Mouse (Mus musculus) MEL (cell line): ENCODE results near the gene Sox15. TPM values are rescaled to one million over a fixed set of nuclear protein-coding genes. Genes with fewer than 3 reads are reported as not detected.

Experiments used
- DNase-seq: peaks from one replicate; pipeline ENCODE4 v3.0.0; 2011; ENCODE audit warnings: low read depth, low spot score
- H3K27ac ChIP-seq: 2 replicates; pipeline ENCODE4 v1.5.1; 2012; ENCODE audit warnings: low read depth, mild to moderate bottlenecking, control low read depth, low read length, moderate library complexity; ENCODE audit not compliant: control insufficient read depth
- H3K27me3 ChIP-seq, 2 experiments: fragments of 150-350 bp in 1 of 2; sonication (generic) in 1 of 2; 2 replicates each; pipeline ENCODE4 v1.6.1; 2012; ENCODE audit warnings: low read length in 2 of 2, mild to moderate bottlenecking in 2 of 2, improper control_type of control experiment in 1 of 2, moderate library complexity in 1 of 2; ENCODE audit not compliant: insufficient read depth in 2 of 2, control insufficient read depth in 1 of 2
- H3K36me3 ChIP-seq, 2 experiments: 2 replicates each; pipeline ENCODE4 v1.6.1; 2012 to 2014; ENCODE audit warnings: low read length in 2 of 2, improper control_type of control experiment in 1 of 2, inconsistent platforms in 1 of 2, mild to moderate bottlenecking in 1 of 2; ENCODE audit not compliant: insufficient read depth in 2 of 2, control insufficient read depth in 1 of 2
- H3K4me1 ChIP-seq, 2 experiments: fragments of 150-350 bp in 1 of 2; sonication (generic) in 1 of 2; 2 replicates each; pipeline ENCODE4 v1.6.1; 2012; ENCODE audit warnings: low read length in 2 of 2, improper control_type of control experiment in 1 of 2, mild to moderate bottlenecking in 1 of 2; ENCODE audit not compliant: insufficient read depth in 2 of 2, control insufficient read depth in 1 of 2
- H3K4me3 ChIP-seq, 2 experiments: fragments of 150-350 bp in 1 of 2; sonication (generic) in 1 of 2; 2 replicates each; pipeline ENCODE4 v1.5.1; 2012; ENCODE audit warnings: low read depth in 2 of 2, low read length in 2 of 2, mild to moderate bottlenecking in 2 of 2, moderate library complexity in 2 of 2, control low read depth in 1 of 2, improper control_type of control experiment in 1 of 2; ENCODE audit not compliant: control insufficient read depth in 1 of 2, insufficient read depth in 1 of 2
- H3K79me2 ChIP-seq: 2 replicates; pipeline ENCODE4 v1.6.1; 2012; ENCODE audit warnings: mild to moderate bottlenecking, low read length, moderate library complexity; ENCODE audit not compliant: control insufficient read depth, poor library complexity, insufficient read depth
- H3K9ac ChIP-seq: 2 replicates; pipeline ENCODE4 v1.6.1; 2012; ENCODE audit warnings: low read depth, mild to moderate bottlenecking, control low read depth, low read length, moderate library complexity; ENCODE audit not compliant: control insufficient read depth, poor library complexity, severe bottlenecking
- H3K9me3 ChIP-seq: fragments of 150-350 bp; sonication (generic); replicated peaks from 2 replicates; pipeline ENCODE4 v1.6.1; 2012; ENCODE audit warnings: mild to moderate bottlenecking, low read length, improper control_type of control experiment, moderate library complexity; ENCODE audit not compliant: insufficient read depth
- BHLHE40 ChIP-seq: IDR thresholded peaks from 2 replicates; pipeline ENCODE4 v1.6.1; 2012; ENCODE audit warnings: low read depth, mild to moderate bottlenecking, inconsistent platforms, low read length, improper control_type of control experiment, borderline replicate concordance
- CHD1 ChIP-seq: IDR thresholded peaks from 2 replicates; pipeline ENCODE4 v1.6.1; 2012; ENCODE audit warnings: low read depth, mild to moderate bottlenecking, inconsistent platforms, low read length, improper control_type of control experiment
- CHD2 ChIP-seq: IDR thresholded peaks from 2 replicates; pipeline ENCODE4 v1.6.1; 2011; ENCODE audit warnings: low read length, improper control_type of control experiment
- CTCF ChIP-seq, 3 experiments: IDR thresholded peaks in 2 of 3; conservative IDR thresholded peaks in 1 of 3; 2 replicates each; pipeline ENCODE4 v1.5.1; 2011 to 2012; ENCODE audit warnings: low read length in 3 of 3, low read depth in 2 of 3, mild to moderate bottlenecking in 2 of 3, improper control_type of control experiment in 1 of 3, inconsistent platforms in 1 of 3, mixed read lengths in 1 of 3, moderate library complexity in 1 of 3; ENCODE audit not compliant: control insufficient read depth in 1 of 3, insufficient read depth in 1 of 3, poor library complexity in 1 of 3, severe bottlenecking in 1 of 3
- E2F4 ChIP-seq: IDR thresholded peaks from 2 replicates; pipeline ENCODE4 v1.6.1; 2011; ENCODE audit warnings: low read depth, low read length, improper control_type of control experiment, borderline replicate concordance
- ELF1 ChIP-seq: IDR thresholded peaks from 2 replicates; pipeline ENCODE4 v1.6.1; 2014; ENCODE audit warnings: low read depth, mild to moderate bottlenecking, inconsistent platforms, low read length, improper control_type of control experiment, moderate library complexity
- EP300 ChIP-seq, 2 experiments: IDR thresholded peaks; 2 replicates each; pipeline ENCODE4 v1.6.1; 2011; ENCODE audit warnings: improper control_type of control experiment in 2 of 2, low read length in 2 of 2, low read depth in 1 of 2, mild to moderate bottlenecking in 1 of 2
- ETS1 ChIP-seq: IDR thresholded peaks from 2 replicates; pipeline ENCODE4 v1.6.1; 2012; ENCODE audit warnings: low read depth, mild to moderate bottlenecking, inconsistent platforms, low read length, improper control_type of control experiment, moderate library complexity
- GABPA ChIP-seq: IDR thresholded peaks from 2 replicates; pipeline ENCODE4 v1.6.1; 2012; ENCODE audit warnings: low read depth, mild to moderate bottlenecking, inconsistent platforms, low read length, improper control_type of control experiment, moderate library complexity
- GATA1 ChIP-seq: IDR thresholded peaks from 2 replicates; pipeline ENCODE4 v1.6.1; 2011; ENCODE audit warnings: low read depth, low read length, improper control_type of control experiment
- HCFC1 ChIP-seq: IDR thresholded peaks from 2 replicates; pipeline ENCODE4 v1.6.1; 2012; ENCODE audit warnings: low read depth, mild to moderate bottlenecking, inconsistent platforms, low read length, improper control_type of control experiment, moderate library complexity
- JUND ChIP-seq: IDR thresholded peaks from 2 replicates; pipeline ENCODE4 v1.6.1; 2011; ENCODE audit warnings: low read depth, mild to moderate bottlenecking, improper control_type of control experiment, low read length
- KAT2A ChIP-seq: conservative IDR thresholded peaks from 2 replicates; pipeline ENCODE4 v1.6.1; 2012; ENCODE audit warnings: low read depth, low read length, improper control_type of control experiment, inconsistent platforms
- MAFK ChIP-seq: IDR thresholded peaks from 2 replicates; pipeline ENCODE4 v1.6.1; 2011; ENCODE audit warnings: low read depth, mild to moderate bottlenecking, low read length, improper control_type of control experiment, borderline replicate concordance
- MAX ChIP-seq: IDR thresholded peaks from 2 replicates; pipeline ENCODE4 v1.6.1; 2011; ENCODE audit warnings: low read length, improper control_type of control experiment
- MAZ ChIP-seq: IDR thresholded peaks from 2 replicates; pipeline ENCODE4 v1.6.1; 2012; ENCODE audit warnings: low read depth, mild to moderate bottlenecking, inconsistent platforms, low read length, improper control_type of control experiment
- MXI1 ChIP-seq: IDR thresholded peaks from 2 replicates; pipeline ENCODE4 v1.6.1; 2011; ENCODE audit warnings: mild to moderate bottlenecking, low read depth, low read length, improper control_type of control experiment
- MYB ChIP-seq: IDR thresholded peaks from 2 replicates; pipeline ENCODE4 v1.6.1; 2011; ENCODE audit warnings: mild to moderate bottlenecking, low read depth, low read length, improper control_type of control experiment
- MYC ChIP-seq: IDR thresholded peaks from 2 replicates; pipeline ENCODE4 v1.6.1; 2011; ENCODE audit warnings: low read depth, mild to moderate bottlenecking, low read length, improper control_type of control experiment, moderate library complexity
- NELFE ChIP-seq: IDR thresholded peaks from 2 replicates; pipeline ENCODE4 v1.6.1; 2011; ENCODE audit warnings: low read depth, low read length, improper control_type of control experiment
- NRF1 ChIP-seq: IDR thresholded peaks from 2 replicates; pipeline ENCODE4 v1.6.1; 2014; ENCODE audit warnings: low read depth, mild to moderate bottlenecking, inconsistent platforms, low read length, improper control_type of control experiment, moderate library complexity; ENCODE audit not compliant: poor library complexity, insufficient read depth, severe bottlenecking
- POLR2A ChIP-seq, 2 experiments: IDR thresholded peaks; 2 replicates each; pipeline ENCODE4 v1.6.1; 2011 to 2012; ENCODE audit warnings: low read length in 2 of 2, mild to moderate bottlenecking in 2 of 2, control low read depth in 1 of 2, improper control_type of control experiment in 1 of 2, low read depth in 1 of 2, moderate library complexity in 1 of 2; ENCODE audit not compliant: control insufficient read depth in 1 of 2, insufficient read depth in 1 of 2, poor library complexity in 1 of 2
- POLR2AphosphoS2 ChIP-seq: IDR thresholded peaks from 2 replicates; pipeline ENCODE4 v1.6.1; 2011; ENCODE audit warnings: low read length, improper control_type of control experiment
- POLR2AphosphoS5 ChIP-seq: IDR thresholded peaks from 2 replicates; pipeline ENCODE4 v1.6.1; 2012; ENCODE audit warnings: low read depth, borderline replicate concordance, mild to moderate bottlenecking, inconsistent platforms, low read length, moderate library complexity, mixed read lengths
- RAD21 ChIP-seq: IDR thresholded peaks from 2 replicates; pipeline ENCODE4 v1.6.1; 2011; ENCODE audit warnings: mild to moderate bottlenecking, low read depth, low read length, improper control_type of control experiment
- RCOR1 ChIP-seq: IDR thresholded peaks from 2 replicates; pipeline ENCODE4 v1.6.1; 2012; ENCODE audit warnings: low read depth, mild to moderate bottlenecking, inconsistent platforms, low read length, improper control_type of control experiment
- SIN3A ChIP-seq: IDR thresholded peaks from 2 replicates; pipeline ENCODE4 v1.6.1; 2012; ENCODE audit warnings: low read length, improper control_type of control experiment, inconsistent platforms
- SMC3 ChIP-seq: IDR thresholded peaks from 2 replicates; pipeline ENCODE4 v1.6.1; 2011; ENCODE audit warnings: low read depth, low read length, improper control_type of control experiment
- TBP ChIP-seq: IDR thresholded peaks from 2 replicates; pipeline ENCODE4 v1.8.0; 2011; ENCODE audit warnings: low read depth, low read length, improper control_type of control experiment
- TCF12 ChIP-seq: IDR thresholded peaks from 2 replicates; pipeline ENCODE4 v1.6.1; 2014; ENCODE audit warnings: low read depth, mild to moderate bottlenecking, inconsistent platforms, low read length, improper control_type of control experiment, moderate library complexity
- UBTF ChIP-seq: IDR thresholded peaks from 2 replicates; pipeline ENCODE4 v1.6.1; 2012; ENCODE audit warnings: low read depth, mild to moderate bottlenecking, inconsistent platforms, low read length, improper control_type of control experiment, moderate library complexity, borderline replicate concordance; ENCODE audit not compliant: insufficient read depth
- USF1 ChIP-seq: IDR thresholded peaks from 2 replicates; pipeline ENCODE4 v1.6.1; 2014; ENCODE audit warnings: low read depth, mild to moderate bottlenecking, inconsistent platforms, low read length, improper control_type of control experiment, moderate library complexity
- USF2 ChIP-seq, 2 experiments: IDR thresholded peaks; 2 replicates each; pipeline ENCODE4 v1.6.1; 2011 to 2012; ENCODE audit warnings: improper control_type of control experiment in 2 of 2, low read length in 2 of 2, borderline replicate concordance in 1 of 2, inconsistent platforms in 1 of 2, low read depth in 1 of 2, mild to moderate bottlenecking in 1 of 2; ENCODE audit not compliant: insufficient read depth in 1 of 2
- ZKSCAN1 ChIP-seq: IDR thresholded peaks from 2 replicates; pipeline ENCODE4 v1.6.1; 2012; ENCODE audit warnings: low read depth, mild to moderate bottlenecking, inconsistent platforms, low read length, improper control_type of control experiment, moderate library complexity
- ZMIZ1 ChIP-seq: IDR thresholded peaks from 2 replicates; pipeline ENCODE4 v1.6.1; 2012; ENCODE audit warnings: low read depth, mild to moderate bottlenecking, inconsistent platforms, low read length, improper control_type of control experiment, moderate library complexity
- ZNF384 ChIP-seq: IDR thresholded peaks from 2 replicates; pipeline ENCODE4 v1.6.1; 2012; ENCODE audit warnings: low read depth, mild to moderate bottlenecking, inconsistent platforms, low read length, improper control_type of control experiment
- polyA plus RNA-seq, 2 experiments: library from polyadenylated mRNA; stranded (reverse) in 1 of 2; unstranded in 1 of 2; fragments of >175 nt in 1 of 2; fragments of >200 nt in 1 of 2; gene quantifications; 2 replicates each; pipeline versions ENCODE4 v1.2.1 to v1.2.4; 2012; ENCODE audit warnings: low replicate concordance in 2 of 2, low read depth in 1 of 2; ENCODE audit not compliant: insufficient read length in 2 of 2, insufficient read depth in 1 of 2, missing spikeins in 1 of 2
- total RNA-seq: library from RNA; depleted of rRNA; stranded (reverse); fragments of 300-350 nt; gene quantifications from 2 replicates; pipeline ENCODE4 v1.2.3, GENCODE M21; 2012

Gene Sox15
- total and polyA plus RNA-seq, 3 experiments: 0.11 TPM; not detected in 2

DNA sequence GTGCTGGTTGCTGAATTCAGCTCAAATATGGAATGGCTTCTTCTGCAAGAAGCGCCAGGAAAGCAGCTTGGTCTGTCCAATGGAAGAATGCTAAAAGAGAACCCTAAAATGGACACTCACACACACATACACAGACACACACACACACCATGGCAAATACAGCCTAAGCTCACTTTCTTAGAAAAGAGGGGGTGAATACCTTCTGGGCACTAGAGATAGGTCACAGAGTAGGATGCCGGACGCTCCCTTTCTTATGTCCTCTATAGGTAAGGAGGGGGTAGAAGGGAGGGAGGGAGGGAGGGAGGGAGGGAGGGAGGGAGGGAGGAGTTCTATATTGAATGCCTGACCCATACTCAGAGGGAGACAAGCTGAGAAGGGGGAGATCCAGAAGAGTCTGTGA lies 46.6 kb upstream of the Sox15 start:
- H3K4me3 ChIP-seq: peak overlapping the region in 1 of 2 experiments; percentile 24; a peak in 3 of 4 replicates
- H3K27me3 ChIP-seq: no peaks in the 10 kb centered on the region
- TF ChIP-seq RCOR1 (no peak), E2F4 (no peak), MXI1 (0 out of 2 replicates have a peak, but pooled peaks have one; percentile 34), ETS1 (no peak), ZMIZ1 (0 out of 2 replicates have a peak, but pooled peaks have one; percentile 20), GATA1 (no peak), NELFE (no peak), MAFK (no peak), ZKSCAN1 (no peak), TBP (no peak), MYB (no peak), MAZ (peak; percentile 55), SMC3 (no peak), ELF1 (no peak), BHLHE40 (no peak), POLR2AphosphoS5 (no peak), EP300 (IDR thresholded peaks at IDR 0.05; ENCODE audit: low read depth in 1 of 2, low read length in 2 of 2) (no peak), POLR2AphosphoS2 (no peak), TCF12 (0 out of 2 replicates have a peak, but pooled peaks have one; percentile 6), CTCF (IDR thresholded peaks at IDR 0.05 in 2 of 3, conservative IDR thresholded peaks at IDR 0.05 in 1 of 3; ENCODE audit: control insufficient read depth in 1 of 3, insufficient read depth in 1 of 3, low read depth in 2 of 3, low read length in 3 of 3, poor library complexity in 1 of 3, severe bottlenecking in 1 of 3) (no peak), CHD1 (no peak; the same call in 1 of the 2 replicates), USF2 (IDR thresholded peaks at IDR 0.05; ENCODE audit: borderline replicate concordance in 1 of 2, insufficient read depth in 1 of 2, low read depth in 1 of 2, low read length in 2 of 2) (no peak), RAD21 (no peak), MAX (no peak), USF1 (no peak), JUND (no peak), GABPA (no peak), SIN3A (no peak), NRF1 (no peak), HCFC1 (no peak), UBTF (no peak), POLR2A (IDR thresholded peaks at IDR 0.05; ENCODE audit: control insufficient read depth in 1 of 2, insufficient read depth in 1 of 2, low read depth in 1 of 2, low read length in 2 of 2, poor library complexity in 1 of 2) (no peak), MYC (no peak), CHD2 (no peak), KAT2A (no peak), ZNF384 (no peak)
- H3K9ac ChIP-seq: peak overlapping the region; percentile 66
- H3K9me3 ChIP-seq: no peaks in the 10 kb centered on the region
- peaks cover 24 to 46% of the 10 kb centered on the region in 2 experiments for H3K4me1 ChIP-seq
- peaks cover 0 to 27% of the 10 kb centered on the region in 2 experiments; a peak in 2 of 4 replicates for H3K36me3 ChIP-seq
- peak; percentile 46 for DNase-seq
- H3K79me2 ChIP-seq: peaks cover 6% of the 10 kb centered on the region
- peak overlapping the region; percentile 91 for H3K27ac ChIP-seq
